Mouse (Mus musculus) thymus, adult 2 months (tissue): ENCODE measurements around the gene Osmr.

Experiments
- CTCF ChIP-seq: fragments of 200-500 bp; IDR thresholded peaks from 2 replicates; pipeline ENCODE4 v1.5.1; 2012; ENCODE audit warnings: mild to moderate bottlenecking, control low read depth, low read length, moderate library complexity, borderline replicate concordance; ENCODE audit not compliant: control insufficient read depth, poor library complexity, insufficient read depth; ENCODE audit errors: extremely low read depth
- POLR2A ChIP-seq: fragments of 200-500 bp; IDR thresholded peaks from 2 replicates; pipeline ENCODE4 v1.6.1; 2012; ENCODE audit warnings: mild to moderate bottlenecking, low read length, control low read depth, moderate library complexity; ENCODE audit not compliant: control insufficient read depth, poor library complexity, insufficient read depth; ENCODE audit errors: extremely low read depth

GRCm38 (mm10) chr15:6874601-6875019 is at the start of gene Osmr:
- no peak for TF ChIP-seq CTCF
- TF ChIP-seq POLR2A, result no peak
